Mouse (Mus musculus) cerebellum, adult 18-20 months (tissue): ENCODE measurements around the gene N4bp1.
A peak's percentile ranks its signal among the peaks of the same experiment; 100 is the strongest.

ENCODE experiments used
- DNase-seq, 2 experiments: peaks; one replicate each; pipeline ENCODE4 v3.0.0; 2021

Gene N4bp1

GRCm38 (mm10) chr8:86853266-86853988 lies 31.6 kb downstream of the N4bp1 start:
- DNase-seq, result no peak

GRCm38 (mm10) chr8:86852491-86852890 lies 32.6 kb downstream of the N4bp1 start:
- DNase-seq, result no peak

- no peak for DNase-seq
Measured at GRCm38 (mm10) chr8:86848876-86849275, 36.2 kb downstream of the N4bp1 start.

- no peak for DNase-seq
Measured at GRCm38 (mm10) chr8:86848401-86848800, 36.7 kb downstream of the N4bp1 start.

- DNase-seq, result no peak
Measured at GRCm38 (mm10) chr8:86847091-86847490, 38.0 kb downstream of the N4bp1 start.

- DNase-seq, result no peak
Measured at GRCm38 (mm10) chr8:86845875-86846274, 39.2 kb downstream of the N4bp1 start.

- no peak for DNase-seq
Measured at GRCm38 (mm10) chr8:86844856-86845255, 40.2 kb downstream of the N4bp1 start.

- peak; percentile 44 to 58 for DNase-seq
Measured at GRCm38 (mm10) chr8:86843896-86844295, 41.2 kb downstream of the N4bp1 start.

- DNase-seq, result no peak
Measured at GRCm38 (mm10) chr8:86841556-86842309, 43.3 kb downstream of the N4bp1 start.

GRCm38 (mm10) chr8:86840120-86840693 lies 44.9 kb downstream of the N4bp1 start:
- DNase-seq, result no peak

GRCm38 (mm10) chr8:86838707-86839438 lies 46.2 kb downstream of the N4bp1 start:
- DNase-seq, result no peak

GRCm38 (mm10) chr8:86837234-86837633 lies 47.8 kb downstream of the N4bp1 start:
- DNase-seq, result no peak

GRCm38 (mm10) chr8:86835881-86836280 lies 49.2 kb downstream of the N4bp1 start:
- no peak for DNase-seq

- no peak for DNase-seq
Measured at GRCm38 (mm10) chr8:86834496-86835260, 50.4 kb downstream of the N4bp1 start.

- DNase-seq, result no peak
Measured at GRCm38 (mm10) chr8:86833937-86834336, 51.1 kb downstream of the N4bp1 start.

- no peak for DNase-seq
Measured at GRCm38 (mm10) chr8:86828925-86829324, 56.1 kb downstream of the N4bp1 start.

GRCm38 (mm10) chr8:86827199-86827598 lies 57.9 kb downstream of the N4bp1 start:
- no peak for DNase-seq

GRCm38 (mm10) chr8:86826538-86826937 lies 58.5 kb downstream of the N4bp1 start:
- no peak for DNase-seq

- DNase-seq, result no peak
Measured at GRCm38 (mm10) chr8:86825674-86826448, 59.2 kb downstream of the N4bp1 start.

- no peak for DNase-seq
Measured at GRCm38 (mm10) chr8:86824735-86825134, 60.3 kb downstream of the N4bp1 start.

- peak in 1 of 2 experiments; percentile 38 for DNase-seq
Measured at GRCm38 (mm10) chr8:86820756-86821201, 64.3 kb downstream of the N4bp1 start.
